Mouse (Mus musculus): ENCODE measurements around the gene Cfap97.

- no peak for TF ChIP-seq POLR2A (IDR thresholded peaks at IDR 0.05; ENCODE audit: extremely low read depth, insufficient read depth, low read length)
- no peak for TF ChIP-seq CTCF (IDR thresholded peaks at IDR 0.05; ENCODE audit: extremely low read depth, insufficient read depth, low read length)
These were observed 83.2 kb downstream of the Cfap97 start for GRCm38 (mm10) chr8:46234736-46235135.
